Mouse (Mus musculus): Measurements from ENCODE around the gene Neurl1a.

GRCm38 (mm10) chr19:47245512-47245911 lies 66.9 kb downstream of the Neurl1a start:
- no peak for TF ChIP-seq CTCF (IDR thresholded peaks at IDR 0.05; ENCODE audit: borderline replicate concordance, control insufficient read depth, extremely low read depth, insufficient read depth, low read length, poor library complexity)
- TF ChIP-seq POLR2A (IDR thresholded peaks at IDR 0.05; ENCODE audit: control insufficient read depth, extremely low read depth, insufficient read depth, low read length, poor library complexity), result no peak
